Mouse (Mus musculus): Measurements from ENCODE around the gene Arhgef40. TPM values are rescaled to one million over a fixed set of nuclear protein-coding genes. Genes with fewer than 3 reads are reported as not detected.
"Not testable (repeated sequence)": the region's sequence is repeated elsewhere in the genome, so short reads cannot be mapped to it uniquely, and the experiment has no call there.

The Arhgef40 gene
- total and polyA plus RNA-seq, 2 experiments from 2014 or later = 46.8 to 84.6 TPM

- H3K9me3 ChIP-seq (ENCODE audit: low read length) = no peaks in the 10 kb centered on the region
- H3K4me3 ChIP-seq (ENCODE audit: low read depth, low read length) = no peak overlapping the region
- H3K27me3 ChIP-seq (ENCODE audit: insufficient read depth, low read length) = no peaks in the 10 kb centered on the region
- H3K9ac ChIP-seq = no peak overlapping the region
- H3K4me2 ChIP-seq (ENCODE audit: low read depth) = peak overlapping the region; percentile 36
- no peak for ATAC-seq
- TF ChIP-seq CTCF (IDR thresholded peaks at IDR 0.05; ENCODE audit: low read depth) = no peak
- no peak overlapping the region for H3K27ac ChIP-seq (ENCODE audit: low read depth, low read length)
- H3K4me1 ChIP-seq (ENCODE audit: insufficient read depth) = peaks cover 15% of the 10 kb centered on the region; the same call in 1 of the 2 replicates
- DNase-seq = no peak
- WGBS = 56% methylated on average over 3 of the region's 3 CpGs
- H3K36me3 ChIP-seq (ENCODE audit: insufficient read depth) = no peaks in the 10 kb centered on the region
Measured at GRCm38 (mm10) chr14:52022244-52022708, 37.8 kb downstream of the Arhgef40 start.

DNA sequence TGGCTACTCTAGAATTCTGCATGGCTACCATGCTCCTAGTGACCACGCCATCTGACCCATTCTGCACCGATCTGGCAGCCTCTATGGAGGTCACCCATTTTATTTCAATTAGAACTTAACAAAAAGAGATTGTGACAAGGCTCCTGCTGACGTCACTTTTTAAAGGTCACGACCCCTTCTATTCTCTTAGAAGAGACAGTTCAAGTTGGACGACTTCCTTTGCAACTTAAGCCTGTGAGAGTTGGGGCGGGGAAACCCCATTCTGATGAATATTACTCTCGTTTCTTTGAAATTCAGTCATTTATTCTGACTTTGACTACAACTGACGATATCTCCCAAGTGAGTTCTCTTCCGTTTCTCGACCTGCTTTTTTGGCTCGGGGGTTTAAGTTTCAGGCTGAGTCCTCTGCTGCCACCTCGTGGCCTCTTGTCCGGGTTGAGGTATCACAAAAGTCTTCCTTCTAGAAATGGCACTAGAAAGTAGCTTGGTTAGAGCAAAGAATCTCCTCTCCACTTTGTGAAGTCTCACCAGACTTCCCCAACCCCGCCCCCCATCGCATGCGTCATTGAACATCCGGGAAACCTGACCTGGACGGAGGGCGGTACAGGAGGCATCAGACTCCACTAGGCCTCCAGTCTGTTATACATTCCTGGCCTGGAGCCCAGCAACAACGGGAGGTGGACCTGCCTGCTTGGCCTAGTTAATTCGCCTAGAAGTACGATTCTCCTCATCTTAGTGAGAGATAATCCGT lies 38.4 kb downstream of the Arhgef40 start:
- no peaks in the 10 kb centered on the region for H3K27me3 ChIP-seq (ENCODE audit: insufficient read depth, low read length)
- 3% methylated on average over 23 of the region's 23 CpGs for WGBS
- H3K4me2 ChIP-seq (ENCODE audit: low read depth) = peak overlapping the region; percentile 36
- H3K4me3 ChIP-seq (ENCODE audit: low read depth, low read length) = no peak overlapping the region
- H3K36me3 ChIP-seq (ENCODE audit: insufficient read depth) = no peaks in the 10 kb centered on the region
- peak; percentile 90 for DNase-seq
- H3K9me3 ChIP-seq (ENCODE audit: low read length) = no peaks in the 10 kb centered on the region
- H3K9ac ChIP-seq = no peak overlapping the region; the same call in 1 of the 2 replicates
- H3K4me1 ChIP-seq (ENCODE audit: insufficient read depth) = peaks cover 15% of the 10 kb centered on the region; the same call in 1 of the 2 replicates
- TF ChIP-seq CTCF (IDR thresholded peaks at IDR 0.05; ENCODE audit: low read depth) = peak; percentile 76
- H3K27ac ChIP-seq (ENCODE audit: low read depth, low read length) = peak overlapping the region; percentile 36; the same call in 1 of the 2 replicates
- ATAC-seq = no peak

GRCm38 (mm10) chr14:52024133-52024532 lies 39.6 kb downstream of the Arhgef40 start:
- TF ChIP-seq CTCF (IDR thresholded peaks at IDR 0.05; ENCODE audit: low read depth) = no peak
- no peak overlapping the region for H3K9ac ChIP-seq
- no peak overlapping the region for H3K4me2 ChIP-seq (ENCODE audit: low read depth)
- DNase-seq = no peak
- ATAC-seq = no peak
- peaks cover 8% of the 10 kb centered on the region; the same call in 1 of the 2 replicates for H3K4me1 ChIP-seq (ENCODE audit: insufficient read depth)
- no peaks in the 10 kb centered on the region for H3K36me3 ChIP-seq (ENCODE audit: insufficient read depth)
- no peak overlapping the region for H3K4me3 ChIP-seq (ENCODE audit: low read depth, low read length)
- no peak overlapping the region for H3K27ac ChIP-seq (ENCODE audit: low read depth, low read length)
- H3K27me3 ChIP-seq (ENCODE audit: insufficient read depth, low read length) = no peaks in the 10 kb centered on the region
- WGBS = 93% methylated on average over 2 of the region's 2 CpGs
- no peaks in the 10 kb centered on the region for H3K9me3 ChIP-seq (ENCODE audit: low read length)

DNA sequence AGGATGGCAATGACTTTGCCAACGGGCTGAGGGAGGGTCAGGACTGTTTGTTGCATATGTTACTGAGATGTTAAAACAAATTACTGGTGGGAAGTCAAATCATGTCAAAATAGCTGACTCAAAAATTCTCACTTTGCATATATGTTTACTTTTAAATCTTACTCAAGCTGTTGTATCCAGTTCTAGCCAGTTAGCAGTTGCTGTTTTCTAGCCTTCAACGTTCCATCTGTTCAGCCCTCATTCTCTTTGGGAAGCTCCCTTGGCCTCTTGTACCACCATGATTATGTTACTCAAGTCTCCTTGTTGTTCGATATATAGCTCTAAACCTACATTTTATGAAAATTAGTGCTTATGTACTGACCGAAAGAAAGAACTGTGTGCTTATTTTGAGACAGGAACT lies 41.8 kb downstream of the Arhgef40 start:
- H3K4me2 ChIP-seq (ENCODE audit: low read depth) = no peak overlapping the region
- H3K36me3 ChIP-seq (ENCODE audit: insufficient read depth) = no peaks in the 10 kb centered on the region
- H3K9ac ChIP-seq = no peak overlapping the region
- peak; percentile 43 for DNase-seq
- no peak overlapping the region for H3K27ac ChIP-seq (ENCODE audit: low read depth, low read length)
- ATAC-seq = peak; percentile 68
- H3K4me1 ChIP-seq (ENCODE audit: insufficient read depth) = peaks cover 8% of the 10 kb centered on the region; the same call in 1 of the 2 replicates
- no peak for TF ChIP-seq CTCF (IDR thresholded peaks at IDR 0.05; ENCODE audit: low read depth)
- H3K27me3 ChIP-seq (ENCODE audit: insufficient read depth, low read length) = no peaks in the 10 kb centered on the region; the same call in 1 of the 2 replicates
- no peaks in the 10 kb centered on the region for H3K9me3 ChIP-seq (ENCODE audit: low read length)
- no peak overlapping the region for H3K4me3 ChIP-seq (ENCODE audit: low read depth, low read length)
- 68% methylated on average over 4 of the region's 4 CpGs for WGBS

- Histone ChIP-seq H3K27ac (ENCODE audit: low read depth, low read length) (no peak overlapping the region), H3K4me3 (ENCODE audit: low read depth, low read length) (no peak overlapping the region), H3K4me2 (ENCODE audit: low read depth) (no peak overlapping the region), H3K36me3 (ENCODE audit: insufficient read depth) (no peaks in the 10 kb centered on the region), H3K9ac (no peak overlapping the region), H3K27me3 (ENCODE audit: insufficient read depth, low read length) (no peaks in the 10 kb centered on the region; the same call in 1 of the 2 replicates), H3K4me1 (ENCODE audit: insufficient read depth) (no peaks in the 10 kb centered on the region), H3K9me3 (ENCODE audit: low read length) (no peaks in the 10 kb centered on the region)
- no peak for DNase-seq
- 91% methylated on average over 6 of the region's 6 CpGs for WGBS
- TF ChIP-seq CTCF (IDR thresholded peaks at IDR 0.05; ENCODE audit: low read depth) = no peak
- no peak for ATAC-seq
Measured at GRCm38 (mm10) chr14:52035926-52036325, 51.4 kb downstream of the Arhgef40 start.

GRCm38 (mm10) chr14:52039332-52039731 lies 54.8 kb downstream of the Arhgef40 start:
- Histone ChIP-seq H3K4me3 (ENCODE audit: low read depth, low read length) (no peak overlapping the region), H3K9ac (no peak overlapping the region), H3K9me3 (ENCODE audit: low read length) (no peaks in the 10 kb centered on the region), H3K27ac (ENCODE audit: low read depth, low read length) (no peak overlapping the region), H3K4me1 (ENCODE audit: insufficient read depth) (no peaks in the 10 kb centered on the region), H3K4me2 (ENCODE audit: low read depth) (no peak overlapping the region), H3K27me3 (ENCODE audit: insufficient read depth, low read length) (no peaks in the 10 kb centered on the region), H3K36me3 (ENCODE audit: insufficient read depth) (no peaks in the 10 kb centered on the region)
- no peak for TF ChIP-seq CTCF (IDR thresholded peaks at IDR 0.05; ENCODE audit: low read depth)
- ATAC-seq (no peak), DNase-seq (no peak)
- WGBS = 90% methylated on average over 5 of the region's 5 CpGs

DNA sequence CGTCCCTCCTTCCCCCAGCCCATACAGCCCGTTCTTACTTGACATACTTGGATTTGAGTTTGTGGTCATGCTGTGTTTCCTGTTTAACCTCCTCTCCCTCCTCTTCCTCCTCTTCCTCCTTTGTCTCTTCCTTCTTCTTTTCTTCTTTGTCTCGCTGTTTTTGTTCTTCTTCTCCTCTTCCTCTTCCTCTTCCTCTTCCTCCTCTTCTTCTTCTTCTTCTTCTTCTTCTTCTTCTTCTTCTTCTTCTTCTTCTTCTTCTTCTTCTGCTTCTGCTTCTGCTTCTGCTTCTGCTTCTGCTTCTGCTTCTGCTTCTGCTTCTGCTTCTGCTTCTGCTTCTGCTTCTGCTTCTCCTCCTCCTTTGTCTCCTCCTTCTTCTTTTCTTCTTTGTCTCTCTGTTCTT lies 57.8 kb downstream of the Arhgef40 start, which contains the start of gene Olfr221:
Gene Olfr221, minus strand, starts transcription at position 101 of the 400 bp plus-strand sequence.
- DNase-seq; H3K4me3 ChIP-seq (ENCODE audit: low read depth, low read length); H3K27ac ChIP-seq (ENCODE audit: low read depth, low read length); H3K4me2 ChIP-seq (ENCODE audit: low read depth); H3K27me3 ChIP-seq (ENCODE audit: insufficient read depth, low read length); H3K36me3 ChIP-seq (ENCODE audit: insufficient read depth); ATAC-seq; H3K9me3 ChIP-seq (ENCODE audit: low read length); H3K4me1 ChIP-seq (ENCODE audit: insufficient read depth); H3K9ac ChIP-seq: not testable (repeated sequence)
- WGBS = 79% methylated on average over 3 of the region's 3 CpGs

All from forebrain, postnatal 0 days (tissue).